8 mouse cellular contexts compared by ENCODE assay signal in the genomic region with DNA sequence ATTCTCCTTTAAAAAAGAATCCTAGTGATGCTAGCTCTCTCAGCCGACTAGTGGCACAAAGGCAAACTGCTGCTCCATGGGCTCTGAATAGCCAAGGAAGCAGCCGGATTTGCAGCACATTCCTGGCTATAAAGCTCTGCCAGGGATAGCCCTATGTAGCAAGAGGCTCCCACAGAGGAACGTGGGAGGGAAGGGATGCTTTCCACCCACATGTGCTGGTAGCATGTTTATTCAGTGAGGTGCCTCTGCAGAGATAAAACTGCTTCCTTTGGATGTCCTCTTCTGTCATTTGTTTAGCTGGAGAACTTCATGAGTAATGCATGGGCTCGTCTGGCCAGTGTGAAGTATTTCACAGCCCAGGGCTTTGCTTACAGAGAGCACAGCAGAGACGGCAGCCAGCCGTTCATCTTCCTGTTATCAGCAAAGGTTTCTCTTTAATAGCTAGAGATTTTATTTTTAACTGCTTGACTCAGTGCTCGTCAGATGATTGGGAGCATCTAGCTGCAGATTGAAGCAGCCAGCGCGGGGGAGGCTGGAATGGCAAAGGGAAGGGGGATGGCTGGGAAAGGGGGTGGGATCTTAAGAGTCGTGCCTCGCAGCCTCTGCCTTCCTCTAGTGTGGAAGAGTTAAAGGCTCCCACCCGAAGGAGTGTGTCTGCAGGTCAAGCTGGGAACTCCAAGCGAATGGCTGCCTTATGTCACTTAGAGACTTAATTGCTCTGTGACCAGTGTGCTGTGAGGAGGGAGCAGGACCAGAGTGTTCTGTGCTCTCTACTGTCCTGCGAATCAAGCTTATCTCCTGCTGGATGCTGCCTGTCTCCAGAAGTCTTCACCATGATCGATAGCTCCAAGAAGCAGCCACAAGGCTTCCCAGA.
DNase-seq lines count a peak whose midpoint lies in the region; ATAC-seq and TF ChIP-seq lines count a peak whose summit lies in the region.

No protein-coding gene starts in this region.

- no peak overlapping the region for H3K27ac ChIP-seq in intestine, postnatal 0 days (ENCODE audit: low read depth, low read length)
- peak overlapping the region; percentile 64 for H3K27ac ChIP-seq in midbrain, embryonic 10.5 days (replicated peaks)
- H3K27ac ChIP-seq in small intestine, adult 2 months (ENCODE audit: insufficient read depth, low read depth, low read length) = peak overlapping the region; percentile 43

- no peaks in the 10 kb centered on the region for H3K27me3 ChIP-seq in intestine, postnatal 0 days (replicated peaks; ENCODE audit: control insufficient read depth, insufficient read depth, low read length)
- H3K27me3 ChIP-seq in midbrain, embryonic 10.5 days (ENCODE audit: low read depth, poor library complexity, severe bottlenecking) = no peaks in the 10 kb centered on the region
- no peaks in the 10 kb centered on the region for H3K27me3 ChIP-seq in small intestine, adult 2 months (ENCODE audit: control insufficient read depth, insufficient read depth, low read length)

- H3K9ac ChIP-seq in intestine, postnatal 0 days (ENCODE audit: low read depth, low read length) = 0 out of 2 replicates have a peak overlapping the region, but pooled peaks have one; percentile 1

- peak overlapping the region; percentile 41 for H3K4me2 ChIP-seq in intestine, postnatal 0 days (replicated peaks; ENCODE audit: low read depth)

- H3K36me3 ChIP-seq in intestine, postnatal 0 days (ENCODE audit: control insufficient read depth, insufficient read depth) = no peaks in the 10 kb centered on the region
- no peaks in the 10 kb centered on the region for H3K36me3 ChIP-seq in midbrain, embryonic 10.5 days
- H3K36me3 ChIP-seq in small intestine, adult 2 months (ENCODE audit: control insufficient read depth, insufficient read depth, low read length) = peaks cover 2% of the 10 kb centered on the region; the same call in 1 of the 2 replicates

- peaks cover 4% of the 10 kb centered on the region; the same call in 1 of the 2 replicates for H3K4me1 ChIP-seq in intestine, postnatal 0 days (replicated peaks; ENCODE audit: control insufficient read depth, insufficient read depth, low read length)
- peaks cover 29% of the 10 kb centered on the region for H3K4me1 ChIP-seq in midbrain, embryonic 10.5 days
- no peaks in the 10 kb centered on the region; the same call in 1 of the 2 replicates for H3K4me1 ChIP-seq in small intestine, adult 2 months (ENCODE audit: control insufficient read depth, insufficient read depth, insufficient read length, low read length)

- peak; percentile 61 for ATAC-seq in intestine, postnatal 0 days

- no peaks in the 10 kb centered on the region for H3K9me3 ChIP-seq in intestine, postnatal 0 days (ENCODE audit: control insufficient read depth)
- H3K9me3 ChIP-seq in midbrain, embryonic 10.5 days (replicated peaks) = no peaks in the 10 kb centered on the region

- peak; percentile 72 for DNase-seq in adrenal gland, adult 2 months
- DNase-seq in embryo, embryonic 9.5 days (ENCODE audit: extremely low spot score) = peak; percentile 52
- peak; percentile 59 to 62 for DNase-seq in gastrocnemius, postnatal 36 days
- DNase-seq in left cerebral cortex, postnatal 14 days (ENCODE audit: low spot score in 2 of 2) = peak; percentile 84 to 94
- peak; percentile 63 for DNase-seq in midbrain, embryonic 10.5 days (ENCODE audit: low spot score)
- no peak for DNase-seq in thymus, postnatal 14 days

- WGBS in intestine, postnatal 0 days = 14% methylated on average over 15 of the region's 15 CpGs
- WGBS in midbrain, embryonic 10.5 days = 29% methylated on average over 15 of the region's 15 CpGs
- 41% methylated on average over 15 of the region's 15 CpGs for WGBS in small intestine, adult 2 months

- no peak overlapping the region for H3K4me3 ChIP-seq in intestine, postnatal 0 days (ENCODE audit: low read depth, low read length)
- peak overlapping the region; percentile 41 for H3K4me3 ChIP-seq in midbrain, embryonic 10.5 days
- H3K4me3 ChIP-seq in small intestine, adult 2 months (ENCODE audit: low read depth, low read length) = peak overlapping the region; percentile 29

- TF ChIP-seq POLR2A in small intestine, adult 2 months (IDR thresholded peaks at IDR 0.05; ENCODE audit: low read depth, low read length) = no peak

- TF ChIP-seq CTCF in intestine, postnatal 0 days (IDR thresholded peaks at IDR 0.05; ENCODE audit: low read depth) = peak; percentile 77
- TF ChIP-seq CTCF in small intestine, adult 2 months (IDR thresholded peaks at IDR 0.05; ENCODE audit: extremely low read depth, insufficient read length, insufficient replicate concordance, low read depth, low read length) = peak; percentile 42; the same call in 1 of the 2 replicates

- intact Hi-C loops in gastrocnemius, postnatal 36 days (cut with DNase I) = loop anchor here (5.0 kb wide), 2 partner anchors 101 to 196 kb away; partner anchors contain the start of gene Mrtfb
- intact Hi-C loops in left cerebral cortex, postnatal 14 days (cut with DNase I) = loop anchor here (2.0 to 5.0 kb wide), 3 partner anchors 101 to 199 kb away; partner anchors contain the start of gene Mrtfb
